16 mouse cellular contexts compared by ENCODE assay signal in the genomic region with DNA sequence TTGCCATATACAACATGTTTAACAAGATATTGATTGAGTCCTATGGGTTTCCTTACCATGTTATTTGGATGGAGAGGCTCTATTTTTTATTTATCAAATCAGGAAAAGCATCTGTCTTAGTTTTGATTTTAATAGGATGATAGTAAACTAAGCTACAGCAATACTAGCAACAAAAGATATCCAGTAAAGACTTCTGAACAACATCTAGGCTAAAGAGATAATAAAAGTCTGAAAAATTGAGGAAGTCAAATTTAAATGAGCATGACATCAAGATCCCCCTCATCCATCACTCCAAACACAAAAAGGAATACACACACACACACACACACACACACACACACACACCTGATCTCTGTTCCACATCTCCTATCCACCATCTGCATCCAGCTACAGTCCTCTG.
"Had no signal": no experiment of that assay in that cellular context is flagged by ENCODE, and none has a peak within 500 bp of the region (broad histone marks: within the 10 kb centered on the region; RNA-seq: fewer than 3 reads in every experiment).

No protein-coding gene starts in this region.

- H3K9me3 ChIP-seq: neural tube, embryonic 13.5 days; neural tube, embryonic 15.5 days; stomach, embryonic 15.5 days had no signal

- H3K27ac ChIP-seq: neural tube, embryonic 13.5 days; neural tube, embryonic 15.5 days; stomach, embryonic 15.5 days; stomach, postnatal 0 days had no signal

- H3K4me1 ChIP-seq: neural tube, embryonic 13.5 days; neural tube, embryonic 15.5 days; stomach, embryonic 15.5 days had no signal

- H3K36me3 ChIP-seq: neural tube, embryonic 13.5 days; neural tube, embryonic 15.5 days; stomach, embryonic 15.5 days had no signal

- DNase-seq: retina, postnatal 1 day; right cerebral cortex, adult 18-20 months; right cerebral cortex, postnatal 14 days; right cerebral cortex, postnatal 25 days; right cerebral cortex, postnatal 4 days; spleen, adult 18-20 months; thymus, adult 18-20 months; thymus, adult 2 months; thymus, postnatal 14 days; thymus, postnatal 25 days; thymus, postnatal 36 days; thymus, postnatal 4 days had no signal

- H3K27me3 ChIP-seq: neural tube, embryonic 13.5 days; neural tube, embryonic 15.5 days; stomach, embryonic 15.5 days had no signal

- H3K9ac ChIP-seq: neural tube, embryonic 13.5 days; neural tube, embryonic 15.5 days; stomach, embryonic 15.5 days had no signal

- H3K4me3 ChIP-seq: neural tube, embryonic 13.5 days; neural tube, embryonic 15.5 days; stomach, embryonic 15.5 days had no signal
